Mouse (Mus musculus) embryo, embryonic 10.5 days (tissue): ENCODE results near the gene Brwd3.

Source experiments
- DNase-seq: peaks from one replicate; pipeline ENCODE4 v3.0.0-alpha.2; 2015; ENCODE audit warnings: low spot score

Gene Brwd3

GRCm38 (mm10) chrX:108834090-108834774 lies at the start of gene Brwd3:
Gene Brwd3 (minus strand): TSS chrX:108834372.
- DNase-seq: peak; percentile 87

- DNase-seq: no peak
Observed at GRCm38 (mm10) chrX:108862632-108863031, 28.5 kb upstream of the Brwd3 start.

GRCm38 (mm10) chrX:108842705-108843104 lies 8.5 kb upstream of the Brwd3 start:
- DNase-seq: no peak

- no peak for DNase-seq
Observed at GRCm38 (mm10) chrX:108836416-108836815, 2.2 kb upstream of the Brwd3 start.

GRCm38 (mm10) chrX:108835233-108835632 lies 1.1 kb upstream of the Brwd3 start:
- no peak for DNase-seq

GRCm38 (mm10) chrX:108833381-108834020 lies 671 bp downstream of the Brwd3 start:
- DNase-seq: peak; percentile 26

GRCm38 (mm10) chrX:108832674-108833189 lies 1.4 kb downstream of the Brwd3 start:
- peak; percentile 88 for DNase-seq

GRCm38 (mm10) chrX:108831231-108831630 lies 2.9 kb downstream of the Brwd3 start:
- no peak for DNase-seq

GRCm38 (mm10) chrX:108828111-108828510 lies 6.1 kb downstream of the Brwd3 start:
- no peak for DNase-seq

GRCm38 (mm10) chrX:108797268-108797667 lies 36.9 kb downstream of the Brwd3 start:
- DNase-seq: no peak

- DNase-seq: no peak
Observed at GRCm38 (mm10) chrX:108783724-108784123, 50.4 kb downstream of the Brwd3 start.

- DNase-seq: peak; percentile 24
Observed at GRCm38 (mm10) chrX:108731755-108732154, 102.4 kb downstream of the Brwd3 start.

- DNase-seq: no peak
Observed at GRCm38 (mm10) chrX:108729564-108729963, 104.6 kb downstream of the Brwd3 start.

GRCm38 (mm10) chrX:108729068-108729467 lies 105.1 kb downstream of the Brwd3 start:
- no peak for DNase-seq

- no peak for DNase-seq
Observed at GRCm38 (mm10) chrX:108728334-108728733, 105.8 kb downstream of the Brwd3 start.

- DNase-seq: no peak
Observed at GRCm38 (mm10) chrX:108724241-108724640, 109.9 kb downstream of the Brwd3 start.

- no peak for DNase-seq
Observed at GRCm38 (mm10) chrX:108722447-108722846, 111.7 kb downstream of the Brwd3 start.

- no peak for DNase-seq
Observed at GRCm38 (mm10) chrX:108704312-108704711, 129.9 kb downstream of the Brwd3 start.
